Mouse (Mus musculus) mesoderm, embryonic 11.5 days (tissue): ENCODE data around the gene Trrap.

Source experiments
- DNase-seq: peaks from one replicate; pipeline ENCODE4 v3.0.0-alpha.2; 2012; ENCODE audit warnings: low read depth, low spot score

Gene Trrap

GRCm38 (mm10) chr5:144780654-144781053 lies 13.1 kb downstream of the Trrap start:
- no peak for DNase-seq

GRCm38 (mm10) chr5:144786464-144786863 lies 18.9 kb downstream of the Trrap start:
- no peak for DNase-seq

DNA sequence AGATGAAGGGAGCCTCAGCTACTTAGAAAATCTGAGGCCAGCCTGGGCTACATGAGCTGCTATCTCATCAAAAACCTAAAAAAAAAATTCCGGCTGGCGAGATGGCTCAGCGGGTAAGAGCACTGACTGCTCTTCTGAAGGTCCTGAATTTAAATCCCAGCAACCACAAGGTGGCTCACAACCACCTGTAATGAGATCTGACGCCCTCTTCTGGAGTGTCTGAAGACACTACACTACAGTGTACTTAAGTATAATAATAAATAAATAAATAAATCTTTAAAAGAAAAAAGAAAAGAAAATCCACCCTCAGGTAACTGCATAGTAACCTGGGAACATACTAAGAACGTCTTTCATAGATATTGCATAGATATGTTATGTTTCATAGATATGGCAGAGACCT lies 25.8 kb downstream of the Trrap start:
- DNase-seq: no peak

- DNase-seq: peak; percentile 37
Measured at GRCm38 (mm10) chr5:144794687-144795086, 27.2 kb downstream of the Trrap start.

- DNase-seq: no peak
Measured at GRCm38 (mm10) chr5:144797116-144797515, 29.6 kb downstream of the Trrap start.

- no peak for DNase-seq
Measured at GRCm38 (mm10) chr5:144803066-144803465, 35.5 kb downstream of the Trrap start.

DNA sequence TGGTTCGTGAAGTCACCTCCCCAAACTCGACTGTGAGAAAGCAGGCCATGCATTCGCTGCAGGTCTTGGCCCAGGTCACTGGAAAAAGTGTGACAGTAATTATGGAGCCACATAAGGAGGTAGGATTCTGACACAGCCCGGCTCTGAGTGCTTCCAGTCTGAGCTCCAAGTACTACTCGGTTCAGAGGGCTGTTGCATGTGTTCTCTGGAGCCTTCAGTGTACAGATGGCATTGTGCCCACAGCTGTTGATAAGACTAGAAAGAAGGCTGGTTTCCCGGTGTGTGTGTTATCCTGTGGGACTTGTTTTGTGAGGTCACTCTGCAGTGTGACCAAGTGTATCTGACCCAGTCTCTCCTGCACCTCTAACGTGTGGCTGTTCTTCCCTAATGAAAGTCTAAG lies 36.6 kb downstream of the Trrap start:
- DNase-seq: no peak

DNA sequence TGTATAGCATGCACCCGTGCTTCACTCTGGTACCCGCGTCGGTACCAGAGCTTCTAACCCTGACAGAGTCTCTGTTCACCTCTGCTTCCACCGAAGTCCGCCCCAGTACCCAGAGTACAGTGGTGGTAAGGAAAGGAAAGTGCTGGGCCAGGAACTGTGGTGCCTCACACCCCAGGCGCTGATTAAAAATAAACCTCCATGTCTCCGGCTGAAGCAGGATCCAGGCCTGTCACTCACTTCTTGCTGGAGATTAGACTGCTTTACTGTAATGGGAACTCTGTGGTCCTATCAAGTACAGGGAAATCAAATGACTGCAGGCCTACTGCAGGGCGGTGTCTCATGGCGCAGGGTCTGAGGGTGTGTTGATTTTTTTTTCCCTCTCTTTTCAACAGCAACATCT lies 39.4 kb downstream of the Trrap start:
- no peak for DNase-seq

DNA sequence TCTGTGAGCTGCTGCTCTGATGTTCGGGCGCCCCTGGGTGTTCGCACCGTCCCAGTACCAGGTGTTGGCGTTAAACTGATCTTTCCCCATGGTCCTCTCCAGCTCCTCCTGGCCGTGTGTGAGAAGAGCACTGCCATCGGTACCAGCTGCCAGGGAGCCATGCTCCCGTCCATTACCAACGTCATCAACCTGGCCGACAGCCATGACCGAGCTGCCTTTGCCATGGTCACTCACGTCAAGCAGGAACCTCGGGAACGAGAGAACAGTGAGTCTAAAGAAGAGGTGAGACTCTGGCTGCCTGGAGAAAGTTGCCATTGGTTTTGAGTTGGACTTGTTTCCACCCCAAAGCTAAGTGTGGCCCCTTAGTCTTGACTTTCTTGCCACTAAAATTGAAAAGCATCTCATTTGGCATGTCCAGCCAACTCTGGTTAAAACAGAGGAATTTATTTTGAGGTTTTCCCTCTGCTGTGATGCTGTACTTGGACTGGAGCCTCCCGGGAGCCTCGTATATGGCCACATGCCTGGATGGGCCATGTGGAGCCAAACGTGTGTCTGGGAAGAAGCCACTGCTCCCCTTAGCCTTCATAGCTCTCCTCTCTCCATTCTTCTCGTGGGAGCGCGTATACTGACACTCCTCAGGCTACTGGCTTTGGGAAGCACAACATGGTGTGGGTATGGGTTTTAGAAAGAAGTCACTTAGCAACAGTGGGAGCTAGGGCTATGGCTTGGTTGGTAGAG lies 61.0 kb downstream of the Trrap start:
- DNase-seq: no peak

DNA sequence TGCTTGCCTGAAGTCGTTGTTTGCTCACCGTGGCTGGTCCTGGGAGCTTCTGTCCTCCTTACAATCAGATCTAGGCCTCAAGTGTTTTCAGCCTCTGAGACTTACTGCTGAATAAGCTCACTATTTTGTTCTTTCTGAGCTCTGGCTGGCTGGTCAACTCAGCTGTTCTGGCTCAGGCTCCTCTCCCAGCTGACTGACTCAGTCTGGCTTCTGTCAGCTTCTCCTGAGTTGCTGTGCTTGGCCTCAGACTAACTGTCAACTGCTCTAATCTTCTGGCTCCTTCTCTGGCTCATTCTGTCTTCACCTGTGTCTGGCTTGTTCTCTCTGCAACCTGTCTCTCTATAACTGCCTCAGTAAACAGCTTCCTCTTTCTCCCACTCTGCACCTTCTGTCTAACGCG lies 62.1 kb downstream of the Trrap start:
- no peak for DNase-seq

DNA sequence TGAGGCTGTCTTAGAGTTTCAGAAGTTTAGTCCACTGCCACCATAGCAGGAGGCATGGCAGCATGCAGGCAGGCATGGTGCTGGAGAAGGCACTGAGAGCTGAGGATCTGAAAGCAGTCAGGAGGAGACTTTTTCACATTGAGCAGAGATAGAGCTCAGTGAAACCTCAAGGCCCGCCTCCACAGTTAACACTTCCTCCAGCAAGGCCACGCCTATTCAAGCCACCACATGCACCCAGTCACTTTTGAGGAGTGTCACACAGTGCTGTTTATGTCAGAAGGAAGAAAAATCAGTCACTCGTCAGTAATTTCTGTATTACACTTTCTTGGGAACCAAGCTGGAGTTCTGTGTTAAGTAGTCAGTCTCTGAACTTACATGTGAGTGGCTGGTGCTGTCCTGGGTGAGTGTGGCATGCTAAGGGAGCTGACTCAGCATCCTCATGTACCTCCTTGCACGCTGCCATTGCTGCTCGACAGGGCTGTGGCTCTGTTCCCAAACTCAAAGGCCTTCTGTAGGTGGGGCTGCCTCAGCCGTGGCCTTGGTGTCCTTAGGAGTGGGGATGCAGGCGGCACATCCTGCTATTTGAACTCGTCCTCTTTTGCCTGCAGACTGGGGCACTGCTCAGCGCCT lies 64.4 kb downstream of the Trrap start:
- no peak for DNase-seq

- peak; percentile 43 for DNase-seq
Measured at GRCm38 (mm10) chr5:144836100-144836499, 68.6 kb downstream of the Trrap start.

DNA sequence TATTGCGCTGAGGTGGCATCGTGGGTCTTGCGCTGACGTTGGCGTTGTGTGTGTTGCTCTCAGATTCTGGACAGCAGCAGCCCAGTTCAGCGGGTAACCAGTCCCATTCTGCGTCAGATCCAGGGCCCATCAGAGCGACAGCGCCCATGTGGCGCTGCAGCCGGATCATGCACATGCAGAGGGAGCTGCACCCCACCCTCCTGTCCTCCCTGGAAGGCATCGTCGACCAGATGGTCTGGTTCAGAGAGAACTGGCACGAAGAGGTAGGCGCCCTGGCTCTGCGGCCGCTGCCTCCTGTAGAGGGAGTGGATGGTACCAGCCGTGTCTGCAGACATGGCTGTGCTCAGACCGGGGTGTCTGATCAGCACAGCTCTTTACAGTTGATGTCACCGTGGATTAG lies 77.8 kb downstream of the Trrap start:
- DNase-seq: no peak

- no peak for DNase-seq
Measured at GRCm38 (mm10) chr5:144848735-144849134, 81.2 kb downstream of the Trrap start.

DNA sequence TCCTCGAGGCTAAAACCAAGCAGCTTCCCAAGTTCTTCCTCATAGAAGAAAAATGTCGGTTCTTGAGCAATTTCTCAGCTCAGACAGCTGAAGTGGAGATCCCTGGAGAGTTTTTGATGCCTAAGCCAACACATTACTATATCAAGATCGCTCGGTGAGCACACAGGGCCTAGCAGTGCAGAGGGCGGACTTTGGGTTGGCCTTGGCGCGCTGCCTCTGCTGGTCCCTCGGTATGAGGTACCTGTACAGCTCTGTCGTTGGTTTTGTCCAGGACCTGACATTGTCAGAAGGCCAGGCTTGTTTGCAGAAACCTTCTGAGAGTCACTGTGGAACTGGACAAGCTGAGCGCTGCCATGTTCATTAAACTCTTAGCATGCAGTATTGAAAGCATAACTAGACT lies 82.4 kb downstream of the Trrap start:
- DNase-seq: no peak

- DNase-seq: no peak
Measured at GRCm38 (mm10) chr5:144851820-144852219, 84.3 kb downstream of the Trrap start.

DNA sequence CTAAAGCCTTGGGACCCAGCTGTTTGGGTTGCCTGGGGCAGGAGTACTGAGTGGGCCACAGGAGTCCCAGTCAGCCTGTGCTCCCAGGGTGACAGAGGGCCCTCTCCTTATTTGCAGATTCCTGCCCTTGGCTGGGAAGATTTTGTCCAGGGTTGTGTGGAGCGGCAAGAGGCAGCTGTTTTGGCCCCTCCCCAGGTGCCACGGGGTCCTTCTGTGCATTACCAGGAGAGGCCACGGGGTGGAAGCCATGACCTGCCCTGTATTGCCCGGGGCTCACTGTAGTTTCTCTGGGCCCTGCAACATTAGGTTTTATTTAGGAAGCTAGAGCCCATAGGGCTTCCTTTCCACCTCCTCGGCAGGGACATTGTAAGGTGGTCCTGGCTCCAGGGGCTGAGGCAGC lies 86.4 kb downstream of the Trrap start:
- no peak for DNase-seq

DNA sequence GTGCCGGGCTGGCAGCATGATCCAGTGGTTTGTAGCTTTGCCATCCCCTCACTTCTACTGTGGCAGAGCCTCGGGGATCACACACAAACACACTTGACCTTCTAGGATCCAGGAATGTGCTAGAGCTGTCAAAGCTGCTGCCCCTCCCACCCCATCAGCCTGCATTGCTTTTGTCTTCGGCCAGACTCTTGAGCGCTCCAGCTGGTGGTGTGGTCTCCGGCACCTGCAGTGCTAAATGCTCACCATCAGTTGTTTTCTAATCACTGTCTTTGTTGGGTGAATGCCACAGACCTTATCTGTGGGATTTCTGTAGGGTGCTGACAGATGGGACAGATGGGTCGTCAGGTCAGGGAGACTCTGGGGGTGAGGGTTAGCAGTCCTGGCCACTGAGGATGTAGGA lies 88.4 kb downstream of the Trrap start:
- DNase-seq: no peak

GRCm38 (mm10) chr5:144858527-144858926 lies 91.0 kb downstream of the Trrap start:
- no peak for DNase-seq

- DNase-seq: no peak
Measured at GRCm38 (mm10) chr5:144859284-144859683, 91.8 kb downstream of the Trrap start.

GRCm38 (mm10) chr5:144860913-144861312 lies 93.4 kb downstream of the Trrap start:
- no peak for DNase-seq

DNA sequence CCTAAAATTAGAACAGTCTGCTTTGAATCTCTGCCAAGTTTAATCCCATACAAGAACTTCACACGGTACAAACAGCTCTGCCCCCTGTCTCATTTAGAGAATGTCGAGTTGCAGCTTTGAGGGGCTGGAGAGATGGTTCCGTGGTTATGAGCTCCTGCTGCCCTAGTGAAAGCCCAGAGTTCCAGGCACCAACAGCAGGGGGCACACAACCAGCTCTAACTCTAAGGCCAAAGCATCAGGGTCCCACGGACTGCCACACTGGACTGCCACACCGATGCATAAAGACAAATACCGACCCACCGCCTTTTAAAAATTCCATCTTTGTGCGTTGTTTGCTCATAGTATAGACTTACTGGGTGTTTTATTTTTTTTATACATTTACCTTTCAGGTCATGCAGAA lies 99.4 kb downstream of the Trrap start:
- DNase-seq: peak; percentile 23

GRCm38 (mm10) chr5:144869466-144869865 lies 101.9 kb downstream of the Trrap start:
- DNase-seq: no peak

DNA sequence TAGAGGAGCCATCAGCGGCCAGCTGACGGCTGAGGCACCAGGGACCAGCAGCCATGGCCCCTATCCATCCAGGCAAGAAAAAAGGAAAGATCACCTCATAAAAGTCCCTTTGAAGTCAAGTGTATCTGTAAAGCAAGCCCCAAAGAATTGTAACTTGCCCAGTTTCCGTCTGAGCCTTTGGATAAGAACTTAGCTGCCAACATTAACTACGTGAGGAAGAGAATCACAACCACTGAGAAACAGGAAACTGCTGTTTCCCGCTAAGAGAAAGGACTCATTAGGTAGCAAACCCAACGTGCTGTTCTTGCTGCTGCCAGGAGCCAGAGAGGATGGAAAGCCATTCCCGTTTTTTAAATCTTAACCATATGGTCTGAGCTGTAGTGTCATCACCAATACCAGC lies 103.2 kb downstream of the Trrap start:
- peak; percentile 20 for DNase-seq
